Mouse (Mus musculus) kidney, postnatal 10 days (tissue): Measurements from ENCODE around the gene Qrich2.
"Not testable (repeated sequence)": the region's sequence is repeated elsewhere in the genome, so short reads cannot be mapped to it uniquely, and the experiment has no call there.

Experiments used
- DNase-seq: peaks from one replicate; pipeline ENCODE4 v3.0.0; 2021; ENCODE audit warnings: mixed read lengths

Gene Qrich2

GRCm38 (mm10) chr11:116488693-116489375 lies 22.8 kb upstream of the Qrich2 start:
- peak; percentile 42 for DNase-seq

GRCm38 (mm10) chr11:116488207-116488606 lies 22.2 kb upstream of the Qrich2 start:
- no peak for DNase-seq

DNA sequence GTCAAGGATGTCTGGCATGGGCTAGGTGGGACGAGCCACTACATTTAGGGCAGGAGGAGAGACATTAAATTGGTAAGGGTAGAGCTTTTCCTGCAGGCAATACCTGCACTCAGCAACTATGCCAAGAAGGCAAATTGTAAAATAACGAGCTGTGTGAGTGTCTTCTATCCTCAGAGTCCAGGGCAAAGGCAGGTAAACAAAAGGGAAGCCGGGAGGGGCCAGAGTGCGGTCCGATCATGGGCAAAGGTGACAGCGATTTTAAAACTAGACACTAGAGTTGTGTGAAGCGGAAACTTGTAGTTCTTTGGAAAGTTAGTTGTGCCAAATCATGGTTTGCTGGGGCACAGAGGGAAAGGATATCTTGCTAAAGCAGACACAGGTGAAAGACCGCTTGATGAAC lies 18.2 kb upstream of the Qrich2 start:
- DNase-seq = no peak

GRCm38 (mm10) chr11:116481776-116482175 lies 15.7 kb upstream of the Qrich2 start:
- DNase-seq = no peak

DNA sequence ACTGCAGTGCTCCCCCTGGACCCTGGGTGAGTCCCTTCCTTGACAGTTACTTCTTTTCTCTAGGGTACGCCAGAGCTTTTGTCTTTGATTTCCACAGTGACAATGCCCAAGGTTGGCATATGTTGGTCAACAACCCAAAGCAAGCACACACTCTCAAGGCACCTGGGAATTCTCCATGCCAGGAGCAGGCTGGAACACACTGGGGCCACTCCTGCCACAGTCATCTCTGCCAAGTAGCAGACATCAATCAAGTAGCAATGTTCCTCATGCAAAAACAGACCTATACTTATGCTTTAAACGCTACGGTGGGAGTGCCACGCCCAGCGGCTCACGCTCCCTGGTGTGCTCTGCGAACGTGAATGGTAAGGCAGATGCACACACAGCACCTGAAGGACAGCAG lies 14.9 kb upstream of the Qrich2 start:
- DNase-seq = no peak

DNA sequence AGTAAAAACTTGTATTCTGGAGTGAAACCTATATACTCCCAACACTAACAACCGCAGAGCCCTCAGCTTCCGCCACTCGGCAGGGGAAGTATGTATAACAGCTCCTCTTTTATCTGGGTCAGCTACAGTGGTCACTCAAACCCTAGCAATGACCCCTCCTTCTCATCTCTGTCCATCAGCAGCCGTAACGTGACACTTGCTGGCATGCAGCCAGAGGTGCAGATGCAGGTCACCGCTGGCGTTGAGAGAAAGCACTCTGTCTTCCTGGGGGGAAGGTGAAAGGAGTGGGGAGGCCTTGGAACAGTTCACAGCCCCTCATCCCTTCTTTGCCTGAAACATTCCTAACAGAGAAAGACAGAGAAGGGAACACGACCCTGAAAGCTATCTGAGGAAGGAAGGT lies 13.8 kb upstream of the Qrich2 start:
- peak; percentile 56 for DNase-seq

DNA sequence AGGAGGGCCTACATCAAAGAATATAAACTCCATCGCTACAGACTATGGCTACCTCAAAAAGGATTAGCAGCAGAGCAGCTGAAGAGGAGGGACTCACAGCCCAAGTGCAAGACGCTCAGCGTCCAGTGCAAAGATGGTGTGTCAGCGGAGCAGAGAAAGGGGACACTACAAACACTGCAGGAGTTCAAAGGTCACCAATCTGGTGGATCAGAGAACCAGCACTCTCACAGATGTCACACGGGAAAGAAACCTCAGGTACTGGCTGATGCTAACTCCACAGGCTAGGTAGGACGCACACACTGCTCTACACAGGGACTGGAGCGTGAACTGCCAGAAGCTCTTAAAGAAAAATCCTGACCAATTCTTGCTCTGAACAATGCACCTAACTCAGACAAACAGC lies 12.9 kb upstream of the Qrich2 start:
- no peak for DNase-seq

- peak; percentile 37 for DNase-seq
Observed at GRCm38 (mm10) chr11:116477160-116477759, 11.2 kb upstream of the Qrich2 start.

DNA sequence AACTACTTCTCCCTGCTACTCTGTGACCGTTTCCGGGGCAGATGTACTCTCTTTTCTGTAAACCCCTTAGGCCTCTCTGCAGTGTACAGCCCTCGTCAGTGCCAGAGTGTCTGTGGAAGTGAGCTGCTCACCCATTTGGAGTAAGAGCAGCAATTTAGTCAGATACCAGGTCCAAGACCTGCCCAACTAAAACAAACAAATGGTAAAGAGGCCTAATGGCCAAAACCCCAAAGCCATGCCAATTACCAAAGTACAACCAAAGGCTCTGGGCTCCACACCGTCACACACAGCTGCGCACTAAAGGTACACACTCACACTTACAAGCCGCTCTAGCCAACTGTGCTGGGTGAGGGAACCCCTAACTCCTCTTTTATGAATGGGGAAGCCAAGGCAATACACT lies 10.7 kb upstream of the Qrich2 start:
- DNase-seq = no peak

GRCm38 (mm10) chr11:116476041-116476440 lies 10.0 kb upstream of the Qrich2 start:
- DNase-seq = peak; percentile 65

DNA sequence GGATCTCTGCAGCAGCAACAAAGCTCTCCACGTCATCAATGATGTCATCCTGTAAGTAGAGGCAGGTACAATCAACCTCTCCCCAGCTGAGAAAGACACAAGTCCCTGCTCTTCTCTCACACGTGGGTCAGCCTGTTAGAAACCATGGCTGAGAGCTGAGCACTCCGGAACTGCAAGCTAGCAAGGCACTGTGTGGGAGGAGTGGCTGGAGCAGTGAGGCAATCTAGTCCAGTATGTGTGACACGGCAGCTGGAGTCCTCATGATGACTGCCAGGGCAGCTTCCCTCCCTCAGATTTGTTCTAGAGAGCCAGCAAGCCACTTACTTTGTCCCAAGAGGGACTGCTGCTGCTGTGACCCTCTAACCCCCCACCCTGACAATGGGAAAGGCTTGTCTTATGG lies 6.2 kb upstream of the Qrich2 start:
- DNase-seq = peak; percentile 61

DNA sequence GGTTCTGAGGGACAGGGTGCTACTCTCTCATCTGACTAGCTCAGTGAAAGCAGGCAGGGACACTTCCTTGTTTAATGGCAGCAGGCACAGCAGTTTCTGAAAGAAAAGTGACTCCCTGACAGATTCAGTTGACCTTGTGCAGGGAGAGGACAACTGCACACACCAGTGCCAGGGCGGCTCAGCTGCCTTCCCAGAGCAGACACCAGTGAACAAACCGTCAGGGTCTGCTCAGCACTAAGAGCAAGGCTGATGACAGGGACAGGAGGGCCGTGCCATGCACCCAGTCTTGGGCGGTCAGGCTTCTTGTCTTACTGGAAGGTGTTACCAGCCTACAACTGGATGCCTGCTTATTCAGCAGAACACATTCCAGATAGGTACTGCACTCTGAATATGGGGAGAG lies 4.9 kb upstream of the Qrich2 start:
- no peak for DNase-seq

DNA sequence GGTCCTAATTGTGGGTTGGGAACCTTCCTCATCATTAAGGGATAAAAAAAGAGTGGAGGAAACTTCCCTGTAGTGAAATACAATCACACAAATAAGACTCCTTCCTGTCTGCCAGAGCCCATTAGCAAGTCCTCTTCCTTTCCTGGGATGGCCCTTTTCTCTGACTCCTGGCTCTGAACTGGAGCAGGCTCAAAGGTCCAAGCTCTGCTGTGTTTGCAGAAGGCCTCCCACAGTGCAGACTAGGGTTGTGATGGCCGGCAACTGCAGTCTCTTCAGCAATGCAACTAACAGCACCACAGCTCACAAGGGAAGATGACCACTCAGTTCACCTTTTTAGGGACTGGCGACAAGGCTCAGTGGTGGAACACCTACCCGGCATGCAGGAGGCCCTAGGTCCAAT lies 4.2 kb upstream of the Qrich2 start:
- DNase-seq = peak; percentile 56

DNA sequence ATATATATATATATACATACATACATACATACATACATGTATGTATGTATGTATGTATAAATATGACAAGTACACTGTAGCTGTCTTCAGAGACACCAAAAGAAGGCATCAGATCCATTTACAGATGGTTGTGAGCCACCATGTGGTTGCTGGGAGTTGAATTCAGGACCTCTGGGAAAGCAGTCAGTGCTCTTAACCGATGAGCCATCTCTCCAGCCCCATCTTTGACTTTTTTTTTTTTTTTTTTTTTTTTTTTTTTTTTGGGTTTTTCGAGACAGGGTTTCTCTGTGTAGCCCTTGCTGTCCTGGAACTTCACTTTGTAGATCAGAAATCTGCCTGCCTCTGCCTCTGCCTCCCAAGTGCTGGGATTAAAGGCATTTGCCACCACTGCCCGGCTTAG lies 2.3 kb upstream of the Qrich2 start:
- DNase-seq = not testable (repeated sequence)

- DNase-seq = peak; percentile 92
Observed at GRCm38 (mm10) chr11:116463833-116464232, 2.2 kb downstream of the Qrich2 start.

GRCm38 (mm10) chr11:116463338-116463737 lies 2.7 kb downstream of the Qrich2 start:
- DNase-seq = no peak

DNA sequence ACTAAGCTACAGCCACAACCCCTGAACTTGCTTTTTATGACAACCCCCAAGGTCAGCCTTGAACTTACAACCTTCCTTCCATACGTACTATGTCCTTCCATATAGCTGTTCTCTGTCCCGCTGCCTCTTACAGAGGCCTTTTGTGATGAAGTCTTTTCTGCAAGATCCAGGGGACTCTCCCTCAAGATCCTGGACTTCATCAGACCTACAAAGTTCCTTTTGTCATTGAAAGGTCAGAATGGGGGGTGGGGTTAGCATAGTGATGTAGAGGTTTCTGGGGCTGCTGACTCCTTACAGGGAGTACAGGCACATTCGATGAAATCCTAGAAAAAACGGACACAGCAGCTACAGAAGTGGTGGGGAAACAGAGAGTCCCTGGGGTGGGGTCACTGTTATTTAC lies 6.3 kb downstream of the Qrich2 start:
- DNase-seq = no peak

DNA sequence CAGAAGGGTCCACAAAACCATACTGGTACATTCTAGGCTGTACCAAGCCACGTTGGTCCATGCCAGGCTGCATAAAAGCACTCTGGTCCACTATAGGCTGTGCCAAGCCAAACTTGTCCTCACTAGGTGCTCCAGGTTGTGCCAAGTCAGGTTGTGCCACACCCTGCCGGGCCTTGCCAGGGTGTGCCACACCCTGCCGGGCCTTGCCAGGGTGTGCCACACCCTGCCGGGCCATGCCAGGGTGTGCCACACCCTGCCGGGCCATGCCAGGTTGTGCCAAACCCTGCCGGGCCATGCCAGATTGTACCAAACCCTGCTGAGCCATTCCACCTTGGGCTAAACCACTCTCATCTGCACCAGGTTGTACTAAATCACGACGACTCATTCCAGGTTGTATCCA lies 9.8 kb downstream of the Qrich2 start:
- DNase-seq = no peak

- no peak for DNase-seq
Observed at GRCm38 (mm10) chr11:116453889-116454288, 12.2 kb downstream of the Qrich2 start.

DNA sequence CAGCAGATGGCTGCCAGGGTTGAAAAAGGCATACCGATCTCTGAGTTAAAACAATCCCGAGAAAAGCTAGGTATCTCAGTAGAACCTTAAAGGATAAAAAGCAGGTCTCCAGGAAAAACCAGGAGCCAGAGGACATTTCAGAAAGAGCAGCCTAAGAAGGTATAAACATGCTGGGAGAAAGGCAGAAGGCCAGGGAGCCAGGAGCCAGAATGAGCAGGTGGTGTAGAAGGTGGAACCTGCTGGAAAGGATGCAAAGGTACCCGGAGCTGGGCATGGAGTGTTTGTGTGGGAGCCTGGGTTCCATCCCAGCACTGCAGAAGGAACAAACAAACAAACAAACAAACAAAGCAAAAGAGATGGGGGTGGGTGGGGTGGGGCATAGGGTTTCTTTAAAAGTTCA lies 16.7 kb downstream of the Qrich2 start:
- no peak for DNase-seq

GRCm38 (mm10) chr11:116447822-116448221 lies 18.2 kb downstream of the Qrich2 start:
- DNase-seq = peak; percentile 41

- DNase-seq = no peak
Observed at GRCm38 (mm10) chr11:116446308-116446887, 19.6 kb downstream of the Qrich2 start.

- DNase-seq = peak; percentile 96
Observed at GRCm38 (mm10) chr11:116445596-116446307, 20.3 kb downstream of the Qrich2 start.

GRCm38 (mm10) chr11:116443935-116444334 lies 22.1 kb downstream of the Qrich2 start:
- DNase-seq = no peak
